Mouse (Mus musculus): ENCODE measurements around the gene Gnb1l. TPM values are rescaled to one million over a fixed set of nuclear protein-coding genes. Genes with fewer than 3 reads are reported as not detected.
A peak's percentile ranks its signal among the peaks of the same experiment; 100 is the strongest.

Gene Gnb1l
- 11.5 and 13.3 TPM in 2 replicates for polyA plus RNA-seq (2014; fragmentation: Nextera tagmentation; extraction: Ambion mirVana)

- 0% methylated on average over 34 of the region's 51 CpGs for WGBS
- peak within 1 kb of the TSS; percentile 93 for H3K4me2 ChIP-seq (ENCODE audit: low read depth)
Measured at GRCm38 (mm10) chr16:18498558-18498990, at the start of gene Gnb1l, which contains the start of gene Rtl10. Gene Gnb1l, plus strand, starts transcription at chr16:18498713. Gene Rtl10, plus strand, starts transcription at chr16:18498901.

DNA sequence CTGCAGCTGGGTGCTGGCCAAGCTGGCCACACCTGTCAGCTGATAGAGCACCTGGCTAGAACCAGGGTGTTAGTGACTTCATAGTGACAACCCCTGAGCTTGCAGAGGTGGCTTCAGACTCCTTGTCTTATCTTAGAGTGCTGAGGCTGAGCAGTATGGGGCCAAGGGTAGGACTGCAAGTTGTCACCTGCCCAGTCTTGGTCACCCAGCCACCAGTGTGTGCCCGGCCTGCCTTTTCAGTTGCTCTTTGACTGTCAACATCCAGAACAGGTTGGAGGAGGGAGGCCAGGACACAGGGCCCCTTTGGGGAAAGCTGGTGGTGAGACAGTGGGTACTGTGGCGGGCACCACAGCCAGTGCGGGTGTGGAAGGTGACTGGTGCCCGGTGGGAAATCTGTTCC is 49.5 kb upstream of the Gnb1l start:
- Histone ChIP-seq H3K4me2 (ENCODE audit: low read depth) (no peak overlapping the region), H3K27ac (ENCODE audit: low read depth, low read length) (no peak overlapping the region), H3K9ac (ENCODE audit: low read length) (no peak overlapping the region), H3K9me3 (ENCODE audit: control insufficient read depth, low read length) (no peaks in the 10 kb centered on the region), H3K27me3 (ENCODE audit: control insufficient read depth, insufficient read depth, low read length) (no peaks in the 10 kb centered on the region), H3K4me1 (ENCODE audit: control insufficient read depth, insufficient read depth, low read length) (no peaks in the 10 kb centered on the region), H3K36me3 (ENCODE audit: control insufficient read depth, insufficient read depth, low read length) (no peaks in the 10 kb centered on the region), H3K4me3 (ENCODE audit: low read depth, low read length) (no peak overlapping the region)
- ATAC-seq (ENCODE audit: insufficient read depth, low FRiP score, low TSS enrichment): no peak
- 96% methylated on average over 4 of the region's 4 CpGs for WGBS
- no peak for DNase-seq (ENCODE audit: low spot score)

More at GRCm38 (mm10) chr16:18498558-18498990, at the start of gene Gnb1l, which contains the start of gene Rtl10:
- no peaks in the 10 kb centered on the region for H3K27me3 ChIP-seq (ENCODE audit: control insufficient read depth, insufficient read depth, low read length)
- peaks cover 4% of the 10 kb centered on the region; the same call in 1 of the 2 replicates for H3K36me3 ChIP-seq (ENCODE audit: control insufficient read depth, insufficient read depth, low read length)
- ATAC-seq (ENCODE audit: insufficient read depth, low FRiP score, low TSS enrichment) (peak; percentile 99), DNase-seq (ENCODE audit: low spot score) (peak; percentile 99)
- peak within 1 kb of the TSS; percentile 70 for H3K4me3 ChIP-seq (ENCODE audit: low read depth, low read length)
- H3K27ac ChIP-seq (ENCODE audit: low read depth, low read length): peak within 1 kb of the TSS; percentile 83
- no peaks in the 10 kb centered on the region for H3K9me3 ChIP-seq (ENCODE audit: control insufficient read depth, low read length)
- peak within 1 kb of the TSS; percentile 79 for H3K9ac ChIP-seq (ENCODE audit: low read length)
- H3K4me1 ChIP-seq (ENCODE audit: control insufficient read depth, insufficient read depth, low read length): peaks cover 11% of the 10 kb centered on the region

DNA sequence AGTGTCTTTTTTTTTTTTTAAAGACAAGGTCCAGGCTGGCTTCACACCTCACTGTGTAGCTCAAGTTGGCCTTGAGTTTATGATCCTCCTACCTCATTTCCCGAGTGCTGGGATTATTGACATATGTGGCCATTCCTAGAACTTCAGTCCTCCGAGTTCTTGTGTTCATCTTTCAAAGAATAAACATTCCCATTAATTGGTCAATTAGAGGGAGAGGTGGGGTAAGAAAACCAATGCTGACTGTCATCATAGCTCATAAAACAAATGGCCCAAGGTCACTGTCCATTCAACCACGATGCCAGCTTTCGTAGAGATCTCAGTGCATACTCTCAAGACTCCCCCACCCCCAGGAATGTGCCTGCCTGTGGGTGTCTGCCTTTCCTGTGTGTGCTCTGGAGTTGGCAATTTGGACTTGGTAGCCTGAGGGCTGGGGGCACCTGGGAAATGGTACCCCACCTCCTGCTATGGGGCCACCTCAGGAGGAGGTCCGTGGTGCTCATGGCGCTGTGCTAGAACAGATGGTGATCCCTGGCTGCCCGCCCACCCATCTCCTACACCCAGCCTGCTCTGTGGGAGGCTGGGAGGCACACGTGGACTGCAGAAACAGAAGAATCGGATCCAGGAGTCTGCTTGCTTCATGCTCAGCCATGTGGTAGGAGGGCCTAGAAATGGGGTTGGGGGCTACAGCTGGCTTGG is 46.9 kb upstream of the Gnb1l start:
- no peak overlapping the region for H3K4me3 ChIP-seq (ENCODE audit: low read depth, low read length)
- H3K27ac ChIP-seq (ENCODE audit: low read depth, low read length): no peak overlapping the region
- ATAC-seq (ENCODE audit: insufficient read depth, low FRiP score, low TSS enrichment) (no peak), DNase-seq (ENCODE audit: low spot score) (no peak)
- H3K36me3 ChIP-seq (ENCODE audit: control insufficient read depth, insufficient read depth, low read length): no peaks in the 10 kb centered on the region
- no peak overlapping the region for H3K9ac ChIP-seq (ENCODE audit: low read length)
- WGBS: 67% methylated on average over 9 of the region's 9 CpGs
- H3K4me2 ChIP-seq (ENCODE audit: low read depth): no peak overlapping the region
- no peaks in the 10 kb centered on the region for H3K27me3 ChIP-seq (ENCODE audit: control insufficient read depth, insufficient read depth, low read length)
- no peaks in the 10 kb centered on the region for H3K9me3 ChIP-seq (ENCODE audit: control insufficient read depth, low read length)
- no peaks in the 10 kb centered on the region for H3K4me1 ChIP-seq (ENCODE audit: control insufficient read depth, insufficient read depth, low read length)

GRCm38 (mm10) chr16:18452361-18452862 is 46.1 kb upstream of the Gnb1l start:
- no peaks in the 10 kb centered on the region for H3K27me3 ChIP-seq (ENCODE audit: control insufficient read depth, insufficient read depth, low read length)
- ATAC-seq (ENCODE audit: insufficient read depth, low FRiP score, low TSS enrichment): no peak
- WGBS: 80% methylated on average over 8 of the region's 8 CpGs

DNA sequence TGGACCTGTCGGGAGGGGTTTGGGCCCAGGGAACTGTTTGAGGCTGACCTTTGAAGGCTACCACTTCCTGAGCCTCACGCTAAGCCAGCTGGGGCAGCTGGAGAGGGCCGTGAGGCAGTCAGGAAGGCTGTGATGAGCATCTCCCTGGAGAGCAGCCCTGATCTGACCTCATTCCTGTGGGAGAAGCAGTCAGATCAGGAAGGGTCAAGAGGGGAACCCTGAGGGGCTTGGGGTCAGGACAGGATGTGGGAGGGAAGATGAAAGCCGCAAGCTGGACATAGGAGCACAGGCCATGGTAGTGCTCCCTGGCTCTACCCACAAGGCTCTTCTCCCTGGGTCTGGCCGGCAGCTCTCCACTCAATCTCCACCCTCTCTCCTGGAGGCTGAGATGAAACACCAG is 44.7 kb upstream of the Gnb1l start:
- H3K4me3 ChIP-seq (ENCODE audit: low read depth, low read length): no peak overlapping the region
- ATAC-seq (ENCODE audit: insufficient read depth, low FRiP score, low TSS enrichment) (no peak), DNase-seq (ENCODE audit: low spot score) (no peak)
- H3K27ac ChIP-seq (ENCODE audit: low read depth, low read length): no peak overlapping the region
- no peaks in the 10 kb centered on the region for H3K9me3 ChIP-seq (ENCODE audit: control insufficient read depth, low read length)
- 0 out of 2 replicates have a peak, but pooled peaks cover 1% of the 10 kb centered on the region for H3K4me1 ChIP-seq (ENCODE audit: control insufficient read depth, insufficient read depth, low read length)
- H3K27me3 ChIP-seq (ENCODE audit: control insufficient read depth, insufficient read depth, low read length): no peaks in the 10 kb centered on the region
- no peak overlapping the region for H3K4me2 ChIP-seq (ENCODE audit: low read depth)
- H3K9ac ChIP-seq (ENCODE audit: low read length): no peak overlapping the region
- 45% methylated on average over 5 of the region's 5 CpGs for WGBS
- no peaks in the 10 kb centered on the region for H3K36me3 ChIP-seq (ENCODE audit: control insufficient read depth, insufficient read depth, low read length)

More at GRCm38 (mm10) chr16:18452361-18452862, 46.1 kb upstream of the Gnb1l start:
- H3K4me3 ChIP-seq (ENCODE audit: low read depth, low read length): no peak overlapping the region
- H3K9me3 ChIP-seq (ENCODE audit: control insufficient read depth, low read length): no peaks in the 10 kb centered on the region
- no peak overlapping the region for H3K27ac ChIP-seq (ENCODE audit: low read depth, low read length)
- no peaks in the 10 kb centered on the region for H3K4me1 ChIP-seq (ENCODE audit: control insufficient read depth, insufficient read depth, low read length)
- no peak for DNase-seq (ENCODE audit: low spot score)
- no peak overlapping the region for H3K4me2 ChIP-seq (ENCODE audit: low read depth)
- no peaks in the 10 kb centered on the region for H3K36me3 ChIP-seq (ENCODE audit: control insufficient read depth, insufficient read depth, low read length)
- no peak overlapping the region for H3K9ac ChIP-seq (ENCODE audit: low read length)

GRCm38 (mm10) chr16:18455407-18455806 is 43.1 kb upstream of the Gnb1l start:
- Histone ChIP-seq H3K9me3 (ENCODE audit: control insufficient read depth, low read length) (no peaks in the 10 kb centered on the region), H3K27me3 (ENCODE audit: control insufficient read depth, insufficient read depth, low read length) (no peaks in the 10 kb centered on the region), H3K4me3 (ENCODE audit: low read depth, low read length) (no peak overlapping the region), H3K36me3 (ENCODE audit: control insufficient read depth, insufficient read depth, low read length) (no peaks in the 10 kb centered on the region), H3K9ac (ENCODE audit: low read length) (no peak overlapping the region), H3K4me2 (ENCODE audit: low read depth) (no peak overlapping the region), H3K27ac (ENCODE audit: low read depth, low read length) (no peak overlapping the region), H3K4me1 (ENCODE audit: control insufficient read depth, insufficient read depth, low read length) (peaks cover 12% of the 10 kb centered on the region)
- ATAC-seq (ENCODE audit: insufficient read depth, low FRiP score, low TSS enrichment) (no peak), DNase-seq (ENCODE audit: low spot score) (no peak)
- WGBS: 87% methylated on average over 6 of the region's 6 CpGs

- no peak for DNase-seq (ENCODE audit: low spot score)
- Histone ChIP-seq H3K27me3 (ENCODE audit: control insufficient read depth, insufficient read depth, low read length) (no peaks in the 10 kb centered on the region), H3K36me3 (ENCODE audit: control insufficient read depth, insufficient read depth, low read length) (no peaks in the 10 kb centered on the region), H3K27ac (ENCODE audit: low read depth, low read length) (no peak overlapping the region), H3K4me2 (ENCODE audit: low read depth) (no peak overlapping the region), H3K4me1 (ENCODE audit: control insufficient read depth, insufficient read depth, low read length) (peaks cover 12% of the 10 kb centered on the region), H3K9me3 (ENCODE audit: control insufficient read depth, low read length) (no peaks in the 10 kb centered on the region), H3K9ac (ENCODE audit: low read length) (no peak overlapping the region), H3K4me3 (ENCODE audit: low read depth, low read length) (no peak overlapping the region)
- no peak for ATAC-seq (ENCODE audit: insufficient read depth, low FRiP score, low TSS enrichment)
Measured at GRCm38 (mm10) chr16:18458661-18459060, 39.9 kb upstream of the Gnb1l start.

GRCm38 (mm10) chr16:18459335-18459954 is 39.1 kb upstream of the Gnb1l start:
- no peak overlapping the region for H3K27ac ChIP-seq (ENCODE audit: low read depth, low read length)

More at GRCm38 (mm10) chr16:18459335-18459954, 39.1 kb upstream of the Gnb1l start:
- H3K9ac ChIP-seq (ENCODE audit: low read length): peak overlapping the region; percentile 39
- 11% methylated on average over 12 of the region's 12 CpGs for WGBS
- H3K9me3 ChIP-seq (ENCODE audit: control insufficient read depth, low read length): no peaks in the 10 kb centered on the region
- H3K4me1 ChIP-seq (ENCODE audit: control insufficient read depth, insufficient read depth, low read length): peaks cover 12% of the 10 kb centered on the region
- H3K4me2 ChIP-seq (ENCODE audit: low read depth): peak overlapping the region; percentile 24; the same call in 1 of the 2 replicates
- no peak overlapping the region for H3K4me3 ChIP-seq (ENCODE audit: low read depth, low read length)
- no peaks in the 10 kb centered on the region for H3K36me3 ChIP-seq (ENCODE audit: control insufficient read depth, insufficient read depth, low read length)
- no peak for ATAC-seq (ENCODE audit: insufficient read depth, low FRiP score, low TSS enrichment)
- no peaks in the 10 kb centered on the region for H3K27me3 ChIP-seq (ENCODE audit: control insufficient read depth, insufficient read depth, low read length)
- peak; percentile 34 for DNase-seq (ENCODE audit: low spot score)

All from neural tube, embryonic 11.5 days (tissue).